Mouse (Mus musculus) midbrain, embryonic 14.5 days (tissue): ENCODE measurements around the gene Cd1d1. TPM values are rescaled to one million over a fixed set of nuclear protein-coding genes. Genes with fewer than 3 reads are reported as not detected.
A peak's percentile ranks its signal among the peaks of the same experiment; 100 is the strongest.

ENCODE experiments used
- ATAC-seq: fragments of 200-750 bp; cut with Nextera tagmentation; 2 replicates; pipeline ENCODE4 v1.8.0; 2017; ENCODE audit warnings: moderate number of reproducible peaks, moderate library complexity; ENCODE audit not compliant: low FRiP score, low TSS enrichment
- DNase-seq: peaks from one replicate; pipeline ENCODE4 v3.0.0-alpha.2; 2015
- H3K27ac ChIP-seq: fragments of 300-500 bp; sonication (generic); replicated peaks from 2 replicates; pipeline ENCODE4 v1.5.1; 2014; ENCODE audit warnings: mild to moderate bottlenecking, low read depth, low read length, moderate library complexity
- H3K27me3 ChIP-seq: fragments of 300-500 bp; sonication (generic); 2 replicates; pipeline ENCODE4 v1.6.1; 2014; ENCODE audit warnings: low read length, control low read depth, mixed read lengths; ENCODE audit not compliant: control insufficient read depth, insufficient read depth
- H3K36me3 ChIP-seq: fragments of 300-500 bp; sonication (generic); 2 replicates; pipeline ENCODE4 v1.6.1; 2014; ENCODE audit warnings: low read length, control low read depth; ENCODE audit not compliant: control insufficient read depth, insufficient read depth
- H3K4me1 ChIP-seq: fragments of 300-500 bp; sonication (generic); 2 replicates; pipeline ENCODE4 v1.6.1; 2014; ENCODE audit warnings: mild to moderate bottlenecking, antibody characterized with exemption, low read length, control low read depth; ENCODE audit not compliant: control insufficient read depth, insufficient read depth
- H3K4me2 ChIP-seq: fragments of 300-500 bp; sonication (generic); 2 replicates; pipeline ENCODE4 v1.6.1; 2014; ENCODE audit warnings: mild to moderate bottlenecking, low read length, moderate library complexity
- H3K4me3 ChIP-seq: fragments of 300-500 bp; sonication (generic); replicated peaks from 2 replicates; pipeline ENCODE4 v1.5.1; 2014; ENCODE audit warnings: low read depth, low read length
- H3K9ac ChIP-seq: fragments of 300-500 bp; sonication (generic); replicated peaks from 2 replicates; pipeline ENCODE4 v1.6.1; 2014; ENCODE audit warnings: mild to moderate bottlenecking, low read length, moderate library complexity
- H3K9me3 ChIP-seq: fragments of 300-500 bp; sonication (generic); 2 replicates; pipeline ENCODE4 v1.6.1; 2016; ENCODE audit warnings: low read length, control low read depth, mixed read lengths; ENCODE audit not compliant: control insufficient read depth
- WGBS: fragments of 180-500 bp; shearing (Covaris S2); extraction: QIAGEN DNeasy Blood & Tissue Kit; methylation state at CpG from one replicate; pipeline ENCODE4 v1.1.7; 2014; 5-methylcytosine and 5-hydroxymethylcytosine counted together
- polyA plus RNA-seq: library from polyadenylated mRNA; unstranded; fragments of >200 nt; fragmentation: Nextera tagmentation; extraction: Ambion mirVana; gene quantifications from 2 replicates; pipeline ENCODE4 v1.2.1, GENCODE M21; 2014

Cd1d1 gene
- polyA plus RNA-seq, result 38.5 and 43.9 TPM in 2 replicates

GRCm38 (mm10) chr3:86999415-86999740 is at the start of gene Cd1d1:
Gene Cd1d1 (minus strand): TSS chr3:86999441.
- DNase-seq, result no peak
- peak within 1 kb of the TSS; percentile 54 for H3K4me3 ChIP-seq
- H3K9ac ChIP-seq, result peak within 1 kb of the TSS; percentile 65
- H3K27me3 ChIP-seq, result no peaks in the 10 kb centered on the region
- H3K9me3 ChIP-seq, result no peaks in the 10 kb centered on the region
- WGBS, result 27% methylated on average over 8 of the region's 8 CpGs
- H3K4me2 ChIP-seq, result peak within 1 kb of the TSS; percentile 63
- no peaks in the 10 kb centered on the region for H3K36me3 ChIP-seq
- H3K4me1 ChIP-seq, result no peaks in the 10 kb centered on the region; the same call in 1 of the 2 replicates
- ATAC-seq, result no peak
- peak within 1 kb of the TSS; percentile 89 for H3K27ac ChIP-seq

DNA sequence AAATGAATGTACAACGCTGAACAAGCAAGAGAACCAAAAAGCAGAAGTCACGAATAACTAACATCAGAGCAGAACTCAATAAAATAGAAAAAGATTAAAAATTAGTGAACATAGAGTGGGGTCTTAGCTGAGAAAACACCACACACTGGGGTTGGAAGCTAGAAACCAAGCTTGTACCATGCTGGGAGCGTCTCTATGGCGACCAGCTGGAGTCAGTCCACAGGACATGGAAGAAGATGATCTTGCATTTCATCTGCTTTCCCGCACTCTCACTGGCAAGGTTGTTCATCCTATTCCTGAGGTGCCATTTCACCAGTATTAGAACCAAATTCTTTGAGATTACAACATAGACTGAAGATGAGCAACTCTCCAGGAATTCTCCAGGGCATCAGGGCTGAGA is 48.6 kb upstream of the Cd1d1 start:
- Histone ChIP-seq H3K36me3 (no peaks in the 10 kb centered on the region), H3K27me3 (no peaks in the 10 kb centered on the region), H3K9ac (no peak overlapping the region), H3K4me2 (no peak overlapping the region), H3K4me1 (no peaks in the 10 kb centered on the region), H3K9me3 (no peaks in the 10 kb centered on the region), H3K27ac (no peak overlapping the region), H3K4me3 (no peak overlapping the region)
- DNase-seq (no peak), ATAC-seq (no peak)
- 86% methylated on average over 5 of the region's 5 CpGs for WGBS

GRCm38 (mm10) chr3:87041733-87042132 is 42.5 kb upstream of the Cd1d1 start:
- Histone ChIP-seq H3K9ac (no peak overlapping the region), H3K4me2 (no peak overlapping the region), H3K9me3 (no peaks in the 10 kb centered on the region), H3K27ac (no peak overlapping the region), H3K27me3 (no peaks in the 10 kb centered on the region), H3K4me3 (no peak overlapping the region), H3K4me1 (no peaks in the 10 kb centered on the region), H3K36me3 (no peaks in the 10 kb centered on the region)
- 87% methylated on average over 2 of the region's 2 CpGs for WGBS
- no peak for ATAC-seq
- no peak for DNase-seq

GRCm38 (mm10) chr3:87038500-87038899 is 39.3 kb upstream of the Cd1d1 start:
- H3K27me3 ChIP-seq, result no peaks in the 10 kb centered on the region
- WGBS, result 91% methylated on average over 6 of the region's 6 CpGs
- no peak for ATAC-seq

GRCm38 (mm10) chr3:87034061-87034460 is 34.8 kb upstream of the Cd1d1 start:
- 97% methylated on average over 3 of the region's 4 CpGs for WGBS

More at GRCm38 (mm10) chr3:87038500-87038899, 39.3 kb upstream of the Cd1d1 start:
- no peak overlapping the region for H3K27ac ChIP-seq
- H3K4me1 ChIP-seq, result no peaks in the 10 kb centered on the region
- no peaks in the 10 kb centered on the region for H3K9me3 ChIP-seq
- DNase-seq, result no peak
- no peak overlapping the region for H3K9ac ChIP-seq
- H3K36me3 ChIP-seq, result no peaks in the 10 kb centered on the region
- no peak overlapping the region for H3K4me2 ChIP-seq
- no peak overlapping the region for H3K4me3 ChIP-seq

DNA sequence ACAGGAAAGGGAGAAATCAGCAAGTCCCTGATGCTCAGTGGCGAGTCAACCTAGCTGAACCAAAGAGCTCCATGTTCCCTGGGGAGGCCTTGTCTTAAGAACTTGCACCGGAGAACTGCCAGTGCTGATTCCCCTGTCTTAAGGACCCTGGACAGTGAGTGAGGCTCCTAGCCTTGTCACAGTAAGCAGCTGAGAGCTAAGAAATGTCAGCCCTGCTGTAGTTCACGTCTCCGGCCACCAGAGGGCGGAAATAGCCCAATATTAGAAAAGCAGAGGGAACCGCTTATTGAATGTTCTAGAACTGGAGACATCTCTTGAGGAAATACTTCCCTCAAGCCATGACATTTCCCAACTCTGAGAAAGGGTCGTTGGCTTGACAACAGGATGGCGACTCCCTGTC is 34.1 kb upstream of the Cd1d1 start:
- Histone ChIP-seq H3K9ac (no peak overlapping the region), H3K4me2 (no peak overlapping the region), H3K27me3 (no peaks in the 10 kb centered on the region), H3K9me3 (no peaks in the 10 kb centered on the region), H3K27ac (no peak overlapping the region), H3K36me3 (no peaks in the 10 kb centered on the region), H3K4me1 (no peaks in the 10 kb centered on the region), H3K4me3 (no peak overlapping the region)
- DNase-seq (peak; percentile 92), ATAC-seq (no peak)
- 17% methylated on average over 8 of the region's 8 CpGs for WGBS

More at GRCm38 (mm10) chr3:87034061-87034460, 34.8 kb upstream of the Cd1d1 start:
- no peaks in the 10 kb centered on the region for H3K36me3 ChIP-seq
- H3K4me1 ChIP-seq, result no peaks in the 10 kb centered on the region
- no peaks in the 10 kb centered on the region for H3K9me3 ChIP-seq
- H3K27ac ChIP-seq, result no peak overlapping the region
- no peak overlapping the region for H3K4me2 ChIP-seq
- H3K9ac ChIP-seq, result no peak overlapping the region
- no peaks in the 10 kb centered on the region for H3K27me3 ChIP-seq
- ATAC-seq, result no peak
- H3K4me3 ChIP-seq, result no peak overlapping the region
- DNase-seq, result no peak

DNA sequence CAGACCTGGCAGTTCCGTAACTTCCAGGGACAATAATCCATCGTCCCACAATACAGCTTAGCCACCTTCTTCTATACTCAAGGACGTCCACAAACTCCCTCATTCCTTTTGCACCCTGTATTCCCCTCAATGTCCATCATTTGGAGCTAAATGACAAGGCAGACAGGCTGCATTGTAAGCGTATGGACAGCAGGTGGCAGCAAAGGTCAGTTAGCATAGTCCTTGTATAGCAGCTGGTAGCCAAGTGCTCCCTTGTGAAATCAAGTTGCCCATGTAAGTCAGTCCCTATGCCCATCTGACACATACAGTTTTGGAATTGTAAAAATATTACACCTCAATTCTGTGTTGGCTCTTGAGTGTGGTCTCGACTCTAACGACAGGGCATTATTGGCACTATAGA is 31.6 kb upstream of the Cd1d1 start:
- H3K27me3 ChIP-seq, result no peaks in the 10 kb centered on the region
- no peak overlapping the region for H3K9ac ChIP-seq
- peak; percentile 92 for DNase-seq
- no peak overlapping the region for H3K27ac ChIP-seq
- no peaks in the 10 kb centered on the region for H3K9me3 ChIP-seq
- WGBS, result 19% methylated on average over 6 of the region's 6 CpGs
- H3K4me2 ChIP-seq, result no peak overlapping the region
- H3K36me3 ChIP-seq, result no peaks in the 10 kb centered on the region
- no peaks in the 10 kb centered on the region for H3K4me1 ChIP-seq
- H3K4me3 ChIP-seq, result no peak overlapping the region
- no peak for ATAC-seq

DNA sequence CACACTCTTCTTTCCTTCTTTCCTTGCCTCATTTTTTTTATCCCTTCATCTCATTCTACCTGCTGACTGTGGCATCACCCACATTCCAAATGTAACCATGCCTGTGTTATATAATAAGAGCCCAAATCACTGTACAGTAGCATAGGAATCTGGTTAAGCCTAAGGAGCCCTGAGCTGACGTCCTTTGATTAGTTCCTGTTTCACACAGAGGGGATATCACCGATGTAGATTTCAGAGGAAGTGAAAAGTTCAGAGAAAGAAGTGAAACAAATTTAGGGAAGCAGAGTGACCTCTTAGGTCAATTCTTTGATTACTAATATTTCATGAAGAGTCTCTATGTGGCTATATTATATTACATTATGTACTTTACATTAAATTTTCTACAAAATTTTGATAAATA is 18.5 kb upstream of the Cd1d1 start:
- H3K4me1 ChIP-seq, result no peaks in the 10 kb centered on the region
- H3K9ac ChIP-seq, result no peak overlapping the region
- 88% methylated on average over 2 of the region's 2 CpGs for WGBS
- no peak overlapping the region for H3K4me2 ChIP-seq
- no peaks in the 10 kb centered on the region for H3K9me3 ChIP-seq
- H3K36me3 ChIP-seq, result no peaks in the 10 kb centered on the region
- no peak overlapping the region for H3K4me3 ChIP-seq
- H3K27ac ChIP-seq, result no peak overlapping the region
- DNase-seq, result no peak
- H3K27me3 ChIP-seq, result no peaks in the 10 kb centered on the region
- ATAC-seq, result no peak

GRCm38 (mm10) chr3:87017001-87017400 is 17.8 kb upstream of the Cd1d1 start:
- H3K4me1 ChIP-seq, result no peaks in the 10 kb centered on the region
- ATAC-seq (no peak), DNase-seq (no peak)
- 80% methylated on average over 1 of the region's 1 CpGs for WGBS
- H3K27me3 ChIP-seq, result no peaks in the 10 kb centered on the region
- no peak overlapping the region for H3K4me3 ChIP-seq
- H3K9me3 ChIP-seq, result no peaks in the 10 kb centered on the region
- no peaks in the 10 kb centered on the region for H3K36me3 ChIP-seq
- H3K4me2 ChIP-seq, result no peak overlapping the region
- H3K9ac ChIP-seq, result no peak overlapping the region
- no peak overlapping the region for H3K27ac ChIP-seq
